Mouse (Mus musculus): ENCODE measurements around the gene Slc38a9. TPM values are rescaled to one million over a fixed set of nuclear protein-coding genes. Genes with fewer than 3 reads are reported as not detected.

The Slc38a9 gene
- polyA plus RNA-seq, 1 experiment from 2014 or later: 11.3 TPM

- Histone ChIP-seq H3K27me3 (ENCODE audit: insufficient read depth, low read length) (no peaks in the 10 kb centered on the region), H3K9me3 (replicated peaks; ENCODE audit: low read length) (no peaks in the 10 kb centered on the region), H3K4me1 (replicated peaks; ENCODE audit: insufficient read depth, low read length) (peaks cover 21% of the 10 kb centered on the region), H3K4me3 (replicated peaks; ENCODE audit: low read depth, low read length) (no peak overlapping the region), H3K4me2 (ENCODE audit: low read length) (no peak overlapping the region), H3K9ac (ENCODE audit: low read depth, low read length) (no peak overlapping the region), H3K27ac (no peak overlapping the region), H3K36me3 (ENCODE audit: insufficient read depth, low read length) (no peaks in the 10 kb centered on the region)
- DNase-seq (ENCODE audit: low spot score) (no peak), ATAC-seq (replicated peaks; ENCODE audit: low FRiP score, low read depth) (no peak)
- 69% methylated on average over 6 of the region's 6 CpGs for WGBS
- no peak for TF ChIP-seq CTCF (IDR thresholded peaks at IDR 0.05; ENCODE audit: low read depth)
These were observed 87.4 kb downstream of the Slc38a9 start for GRCm38 (mm10) chr13:112747808-112748430.

GRCm38 (mm10) chr13:112748808-112749510 is 88.4 kb downstream of the Slc38a9 start:
- H3K27me3 ChIP-seq (ENCODE audit: insufficient read depth, low read length): no peaks in the 10 kb centered on the region
- no peak overlapping the region for H3K27ac ChIP-seq
- ATAC-seq (replicated peaks; ENCODE audit: low FRiP score, low read depth) (no peak), DNase-seq (ENCODE audit: low spot score) (no peak)
- peaks cover 17% of the 10 kb centered on the region for H3K4me1 ChIP-seq (replicated peaks; ENCODE audit: insufficient read depth, low read length)
- H3K4me2 ChIP-seq (ENCODE audit: low read length): no peak overlapping the region
- TF ChIP-seq CTCF (IDR thresholded peaks at IDR 0.05; ENCODE audit: low read depth): no peak
- 83% methylated on average over 11 of the region's 11 CpGs for WGBS
- no peak overlapping the region for H3K9ac ChIP-seq (ENCODE audit: low read depth, low read length)
- no peaks in the 10 kb centered on the region for H3K9me3 ChIP-seq (replicated peaks; ENCODE audit: low read length)
- H3K4me3 ChIP-seq (replicated peaks; ENCODE audit: low read depth, low read length): no peak overlapping the region
- H3K36me3 ChIP-seq (ENCODE audit: insufficient read depth, low read length): no peaks in the 10 kb centered on the region

- no peak for TF ChIP-seq CTCF (IDR thresholded peaks at IDR 0.05; ENCODE audit: low read depth)
- Histone ChIP-seq H3K27me3 (ENCODE audit: insufficient read depth, low read length) (no peaks in the 10 kb centered on the region), H3K4me2 (ENCODE audit: low read length) (no peak overlapping the region), H3K9ac (ENCODE audit: low read depth, low read length) (no peak overlapping the region), H3K4me1 (replicated peaks; ENCODE audit: insufficient read depth, low read length) (peaks cover 12% of the 10 kb centered on the region; the same call in 1 of the 2 replicates), H3K9me3 (replicated peaks; ENCODE audit: low read length) (no peaks in the 10 kb centered on the region), H3K36me3 (ENCODE audit: insufficient read depth, low read length) (no peaks in the 10 kb centered on the region), H3K27ac (no peak overlapping the region), H3K4me3 (replicated peaks; ENCODE audit: low read depth, low read length) (no peak overlapping the region)
- ATAC-seq (replicated peaks; ENCODE audit: low FRiP score, low read depth) (no peak), DNase-seq (ENCODE audit: low spot score) (no peak)
- WGBS: 89% methylated on average over 2 of the region's 2 CpGs
These were observed 89.3 kb downstream of the Slc38a9 start for GRCm38 (mm10) chr13:112749881-112750280.

- Histone ChIP-seq H3K9me3 (replicated peaks; ENCODE audit: low read length) (no peaks in the 10 kb centered on the region), H3K27me3 (ENCODE audit: insufficient read depth, low read length) (no peaks in the 10 kb centered on the region), H3K36me3 (ENCODE audit: insufficient read depth, low read length) (no peaks in the 10 kb centered on the region), H3K4me2 (ENCODE audit: low read length) (peak overlapping the region; percentile 35), H3K4me1 (replicated peaks; ENCODE audit: insufficient read depth, low read length) (peaks cover 15% of the 10 kb centered on the region; the same call in 1 of the 2 replicates), H3K9ac (ENCODE audit: low read depth, low read length) (no peak overlapping the region), H3K4me3 (replicated peaks; ENCODE audit: low read depth, low read length) (no peak overlapping the region), H3K27ac (peak overlapping the region; percentile 80)
- 0 out of 2 replicates have a peak, but pooled peaks have one; percentile 66 for ATAC-seq (replicated peaks; ENCODE audit: low FRiP score, low read depth)
- no peak for TF ChIP-seq CTCF (IDR thresholded peaks at IDR 0.05; ENCODE audit: low read depth)
- WGBS: 18% methylated on average over 18 of the region's 18 CpGs
- DNase-seq (ENCODE audit: low spot score): peak; percentile 88
These were observed 91.1 kb downstream of the Slc38a9 start for GRCm38 (mm10) chr13:112751454-112752308.

GRCm38 (mm10) chr13:112752309-112752975 is 91.9 kb downstream of the Slc38a9 start:
- Histone ChIP-seq H3K4me3 (replicated peaks; ENCODE audit: low read depth, low read length) (no peak overlapping the region), H3K27me3 (ENCODE audit: insufficient read depth, low read length) (no peaks in the 10 kb centered on the region), H3K4me1 (replicated peaks; ENCODE audit: insufficient read depth, low read length) (peaks cover 15% of the 10 kb centered on the region; the same call in 1 of the 2 replicates), H3K27ac (peak overlapping the region; percentile 80), H3K9me3 (replicated peaks; ENCODE audit: low read length) (no peaks in the 10 kb centered on the region), H3K36me3 (ENCODE audit: insufficient read depth, low read length) (no peaks in the 10 kb centered on the region), H3K4me2 (ENCODE audit: low read length) (no peak overlapping the region), H3K9ac (ENCODE audit: low read depth, low read length) (no peak overlapping the region)
- WGBS: 59% methylated on average over 11 of the region's 11 CpGs
- DNase-seq (ENCODE audit: low spot score) (peak; percentile 64), ATAC-seq (replicated peaks; ENCODE audit: low FRiP score, low read depth) (no peak)
- TF ChIP-seq CTCF (IDR thresholded peaks at IDR 0.05; ENCODE audit: low read depth): no peak

Data from kidney, postnatal 0 days (tissue).